Mouse (Mus musculus): ENCODE data around the gene Npas2. TPM values are rescaled to one million over a fixed set of nuclear protein-coding genes. Genes with fewer than 3 reads are reported as not detected.

Gene Npas2
- total and polyA plus RNA-seq, 3 experiments: not detected

- Histone ChIP-seq H3K4me3 (ENCODE audit: control insufficient read depth in 1 of 2, insufficient read depth in 1 of 2, low read depth in 2 of 2, low read length in 2 of 2) (no peak overlapping the region), H3K9me3 (replicated peaks; ENCODE audit: insufficient read depth, low read length) (no peaks in the 10 kb centered on the region), H3K36me3 (ENCODE audit: control insufficient read depth in 1 of 2, insufficient read depth in 2 of 2, low read length in 2 of 2) (no peaks in the 10 kb centered on the region)
These were observed 19.5 kb downstream of the Npas2 start for GRCm38 (mm10) chr1:39212982-39213381.

GRCm38 (mm10) chr1:39217584-39217983, 24.1 kb downstream of the Npas2 start:
- no peak for DNase-seq (ENCODE audit: low read depth, low spot score)
- Histone ChIP-seq H3K4me3 (ENCODE audit: control insufficient read depth in 1 of 2, insufficient read depth in 1 of 2, low read depth in 2 of 2, low read length in 2 of 2) (no peak overlapping the region), H3K27ac (ENCODE audit: control insufficient read depth, low read depth, low read length) (no peak overlapping the region), H3K27me3 (ENCODE audit: control insufficient read depth in 1 of 2, insufficient read depth in 2 of 2, low read length in 2 of 2) (no peaks in the 10 kb centered on the region), H3K9me3 (replicated peaks; ENCODE audit: insufficient read depth, low read length) (no peaks in the 10 kb centered on the region), H3K9ac (ENCODE audit: control insufficient read depth, low read depth, low read length, poor library complexity, severe bottlenecking) (no peak overlapping the region), H3K36me3 (ENCODE audit: control insufficient read depth in 1 of 2, insufficient read depth in 2 of 2, low read length in 2 of 2) (no peaks in the 10 kb centered on the region), H3K79me2 (ENCODE audit: control insufficient read depth, insufficient read depth, low read length, poor library complexity) (no peaks in the 10 kb centered on the region), H3K4me1 (ENCODE audit: control insufficient read depth in 1 of 2, insufficient read depth in 2 of 2, low read length in 2 of 2) (no peaks in the 10 kb centered on the region)
- peak; percentile 24 to 67 (median 28); a peak in 5 of 6 replicates for TF ChIP-seq CTCF (IDR thresholded peaks at IDR 0.05 in 2 of 3, conservative IDR thresholded peaks at IDR 0.05 in 1 of 3; ENCODE audit: control insufficient read depth in 1 of 3, insufficient read depth in 1 of 3, low read depth in 2 of 3, low read length in 3 of 3, poor library complexity in 1 of 3, severe bottlenecking in 1 of 3)
- no peak for TF ChIP-seq MYC (IDR thresholded peaks at IDR 0.05; ENCODE audit: low read depth, low read length)
- peak; percentile 28 for TF ChIP-seq SMC3 (IDR thresholded peaks at IDR 0.05; ENCODE audit: low read depth, low read length)

More at GRCm38 (mm10) chr1:39212982-39213381, 19.5 kb downstream of the Npas2 start:
- Histone ChIP-seq H3K79me2 (ENCODE audit: control insufficient read depth, insufficient read depth, low read length, poor library complexity) (no peaks in the 10 kb centered on the region), H3K4me1 (ENCODE audit: control insufficient read depth in 1 of 2, insufficient read depth in 2 of 2, low read length in 2 of 2) (no peaks in the 10 kb centered on the region), H3K9ac (ENCODE audit: control insufficient read depth, low read depth, low read length, poor library complexity, severe bottlenecking) (no peak overlapping the region), H3K27me3 (ENCODE audit: control insufficient read depth in 1 of 2, insufficient read depth in 2 of 2, low read length in 2 of 2) (no peaks in the 10 kb centered on the region; a peak in 1 of 4 replicates), H3K27ac (ENCODE audit: control insufficient read depth, low read depth, low read length) (no peak overlapping the region)
- DNase-seq (ENCODE audit: low read depth, low spot score): no peak
- no peak for TF ChIP-seq HCFC1 (IDR thresholded peaks at IDR 0.05; ENCODE audit: low read depth, low read length)
- TF ChIP-seq MXI1 (IDR thresholded peaks at IDR 0.05; ENCODE audit: low read depth, low read length): no peak
- TF ChIP-seq SMC3 (IDR thresholded peaks at IDR 0.05; ENCODE audit: low read depth, low read length): no peak
- no peak for TF ChIP-seq NRF1 (IDR thresholded peaks at IDR 0.05; ENCODE audit: insufficient read depth, low read depth, low read length, poor library complexity, severe bottlenecking)
- TF ChIP-seq CHD1 (IDR thresholded peaks at IDR 0.05; ENCODE audit: low read depth, low read length): no peak
- no peak for TF ChIP-seq POLR2AphosphoS5 (IDR thresholded peaks at IDR 0.05; ENCODE audit: borderline replicate concordance, low read depth, low read length)
- TF ChIP-seq MYB (IDR thresholded peaks at IDR 0.05; ENCODE audit: low read depth, low read length): no peak
- no peak for TF ChIP-seq POLR2A (IDR thresholded peaks at IDR 0.05; ENCODE audit: control insufficient read depth in 1 of 2, insufficient read depth in 1 of 2, low read depth in 1 of 2, low read length in 2 of 2, poor library complexity in 1 of 2)

DNA sequence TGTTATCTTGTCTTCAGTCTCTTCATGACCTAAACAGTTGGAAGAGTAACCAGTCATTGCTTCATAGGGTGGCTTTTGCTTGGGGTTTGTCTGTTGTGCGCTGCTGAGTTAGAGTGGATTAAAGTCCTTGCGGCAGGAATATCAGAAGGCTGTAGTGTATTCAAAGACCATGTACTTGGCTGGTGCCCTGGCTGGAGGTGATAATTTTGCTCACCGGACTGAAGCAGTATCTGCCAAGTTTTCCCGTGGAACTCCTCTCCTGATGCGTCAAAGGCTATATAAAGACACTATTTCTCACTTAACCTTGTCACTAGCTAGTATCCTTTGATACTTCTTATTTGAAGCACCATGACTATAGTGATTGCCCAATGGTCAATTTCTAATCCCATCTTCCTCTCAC, 34.9 kb downstream of the Npas2 start:
- Histone ChIP-seq H3K27ac (ENCODE audit: control insufficient read depth, low read depth, low read length) (no peak overlapping the region), H3K79me2 (ENCODE audit: control insufficient read depth, insufficient read depth, low read length, poor library complexity) (no peaks in the 10 kb centered on the region), H3K4me3 (ENCODE audit: control insufficient read depth in 1 of 2, insufficient read depth in 1 of 2, low read depth in 2 of 2, low read length in 2 of 2) (no peak overlapping the region), H3K4me1 (ENCODE audit: control insufficient read depth in 1 of 2, insufficient read depth in 2 of 2, low read length in 2 of 2) (no peaks in the 10 kb centered on the region), H3K9ac (ENCODE audit: control insufficient read depth, low read depth, low read length, poor library complexity, severe bottlenecking) (no peak overlapping the region), H3K27me3 (ENCODE audit: control insufficient read depth in 1 of 2, insufficient read depth in 2 of 2, low read length in 2 of 2) (no peaks in the 10 kb centered on the region; a peak in 1 of 4 replicates), H3K9me3 (replicated peaks; ENCODE audit: insufficient read depth, low read length) (no peaks in the 10 kb centered on the region), H3K36me3 (ENCODE audit: control insufficient read depth in 1 of 2, insufficient read depth in 2 of 2, low read length in 2 of 2) (no peaks in the 10 kb centered on the region)
- DNase-seq (ENCODE audit: low read depth, low spot score): no peak
- TF ChIP-seq POLR2A (IDR thresholded peaks at IDR 0.05; ENCODE audit: control insufficient read depth in 1 of 2, insufficient read depth in 1 of 2, low read depth in 1 of 2, low read length in 2 of 2, poor library complexity in 1 of 2) (no peak), MEF2A (IDR thresholded peaks at IDR 0.05; ENCODE audit: extremely low read depth, insufficient replicate concordance, low read depth, low read length, poor library complexity, severe bottlenecking) (no peak), SIN3A (IDR thresholded peaks at IDR 0.05; ENCODE audit: low read length) (no peak), RCOR1 (IDR thresholded peaks at IDR 0.05; ENCODE audit: low read depth, low read length) (no peak)

All from MEL (cell line).